Mouse (Mus musculus): ENCODE measurements at regions not wholly inside any gene's neighbourhood (a gene's known extent, or its start where the extent isn't known, plus 50 kb on each side); places are given as distances from the start of the nearest gene placed in this dataset.

DNA sequence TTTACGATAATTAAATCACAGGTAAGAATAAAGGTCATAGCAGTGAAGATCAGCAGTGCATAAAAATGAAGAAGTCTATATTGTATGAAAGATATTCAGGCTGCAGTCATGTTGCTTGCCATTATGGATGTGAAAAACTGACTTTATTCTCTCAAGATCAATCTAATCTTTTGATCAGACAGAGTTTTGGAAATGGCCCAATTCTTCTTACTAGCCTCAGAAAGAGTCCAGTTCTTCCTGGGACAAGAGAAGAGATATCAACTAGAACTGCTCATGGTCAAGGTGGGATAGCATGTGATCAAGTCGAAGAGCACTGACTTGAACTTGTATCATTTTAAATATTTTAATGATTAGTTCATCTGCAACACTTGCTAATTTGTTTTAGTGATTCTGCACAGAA, 350.1 kb downstream of the Tmem161b start:
- TF ChIP-seq CTCF (IDR thresholded peaks at IDR 0.05; ENCODE audit: control insufficient read depth, insufficient read depth, insufficient read length), result no peak
- TF ChIP-seq MAX (IDR thresholded peaks at IDR 0.05), result no peak
- no peak for TF ChIP-seq MYOD1 (IDR thresholded peaks at IDR 0.05; ENCODE audit: control insufficient read depth, insufficient read length, low read depth)
- no peak for TF ChIP-seq USF1 (IDR thresholded peaks at IDR 0.05; ENCODE audit: low read depth)
- no peak for TF ChIP-seq MYOG (IDR thresholded peaks at IDR 0.05; ENCODE audit: control insufficient read depth, extremely low read depth, insufficient read length)
- no peak for TF ChIP-seq CEBPB (IDR thresholded peaks at IDR 0.05; ENCODE audit: low read depth)
